Mouse (Mus musculus) CH12.LX (cell line): Measurements from ENCODE around the gene Phospho1. TPM values are rescaled to one million over a fixed set of nuclear protein-coding genes. Genes with fewer than 3 reads are reported as not detected.
A peak's percentile ranks its signal among the peaks of the same experiment; 100 is the strongest.

Experiments
- DNase-seq: peaks from one replicate; pipeline ENCODE4 v3.0.0-alpha.2; 2013; ENCODE audit errors: extremely low read depth
- H3K27ac ChIP-seq: 2 replicates; pipeline ENCODE4 v1.5.1; 2012; ENCODE audit warnings: low read depth, mild to moderate bottlenecking, control low read depth, moderate library complexity; ENCODE audit not compliant: insufficient read depth
- H3K27me3 ChIP-seq: replicated peaks from 2 replicates; pipeline ENCODE3; 2012; ENCODE audit warnings: inconsistent platforms
- H3K36me3 ChIP-seq, 2 experiments: replicated peaks in 1 of 2; 2 replicates each; pipeline versions ENCODE3 to v1.6.1; 2012; ENCODE audit warnings: inconsistent platforms in 1 of 2, low read length in 1 of 2, mild to moderate bottlenecking in 1 of 2, mixed read lengths in 1 of 2, moderate library complexity in 1 of 2; ENCODE audit not compliant: control insufficient read depth in 1 of 2, insufficient read depth in 1 of 2
- H3K4me1 ChIP-seq, 2 experiments: 2 replicates each; pipeline ENCODE4 v1.6.1; 2012; ENCODE audit warnings: inconsistent platforms in 1 of 2, moderate library complexity in 1 of 2; ENCODE audit not compliant: insufficient read depth in 2 of 2, control insufficient read depth in 1 of 2
- H3K4me2 ChIP-seq: 2 replicates; pipeline ENCODE4 v1.6.1; 2012; ENCODE audit warnings: low read depth, mild to moderate bottlenecking, control low read depth; ENCODE audit not compliant: poor library complexity, insufficient read depth, severe bottlenecking
- H3K4me3 ChIP-seq, 3 experiments: fragments of 150-350 bp in 1 of 3; sonication (generic) in 1 of 3; replicated peaks in 1 of 3; 2 replicates each; pipeline versions ENCODE3 to v1.5.1; 2011 to 2012; ENCODE audit warnings: low read depth in 2 of 3, low read length in 2 of 3, mild to moderate bottlenecking in 2 of 3, moderate library complexity in 2 of 3, control low read depth in 1 of 3, improper control_type of control experiment in 1 of 3, inconsistent platforms in 1 of 3, mixed read lengths in 1 of 3; ENCODE audit not compliant: poor library complexity in 1 of 3
- H3K79me2 ChIP-seq: replicated peaks from 2 replicates; pipeline ENCODE4 v1.6.1; 2012; ENCODE audit warnings: mild to moderate bottlenecking, moderate library complexity; ENCODE audit not compliant: control insufficient read depth, poor library complexity, insufficient read depth, severe bottlenecking; ENCODE audit errors: extremely low read depth
- H3K9ac ChIP-seq: 2 replicates; pipeline ENCODE4 v1.6.1; 2012; ENCODE audit warnings: low read depth, mild to moderate bottlenecking, control low read depth, moderate library complexity; ENCODE audit not compliant: insufficient read depth
- H3K9me3 ChIP-seq: replicated peaks from 2 replicates; pipeline ENCODE3; 2012; ENCODE audit warnings: low read length, inconsistent platforms, mixed read lengths
- CHD1 ChIP-seq: IDR thresholded peaks from 2 replicates; pipeline ENCODE4 v1.6.1; 2012; ENCODE audit warnings: low read depth, low read length, improper control_type of control experiment, inconsistent platforms
- CTCF ChIP-seq, 2 experiments: IDR thresholded peaks in 1 of 2; conservative IDR thresholded peaks in 1 of 2; 2 replicates each; pipeline ENCODE4 v1.5.1; 2011 to 2012; ENCODE audit warnings: low read depth in 2 of 2, low read length in 2 of 2, improper control_type of control experiment in 1 of 2, inconsistent platforms in 1 of 2, mild to moderate bottlenecking in 1 of 2, moderate library complexity in 1 of 2
- IRF4 ChIP-seq: IDR thresholded peaks from 2 replicates; pipeline ENCODE4 v1.6.1; 2014; ENCODE audit warnings: low read depth, mild to moderate bottlenecking, inconsistent platforms, low read length, improper control_type of control experiment
- JUN ChIP-seq: IDR thresholded peaks from 2 replicates; pipeline ENCODE4 v1.6.1; 2011; ENCODE audit warnings: low read depth, mild to moderate bottlenecking, low read length, improper control_type of control experiment, moderate library complexity; ENCODE audit not compliant: insufficient read depth
- JUND ChIP-seq: conservative IDR thresholded peaks from 2 replicates; pipeline ENCODE4 v1.6.1; 2011; ENCODE audit warnings: low read depth, low read length, improper control_type of control experiment
- MAX ChIP-seq: IDR thresholded peaks from 2 replicates; pipeline ENCODE4 v1.6.1; 2011; ENCODE audit warnings: low read length, improper control_type of control experiment
- MAZ ChIP-seq: IDR thresholded peaks from 2 replicates; pipeline ENCODE4 v1.6.1; 2012; ENCODE audit warnings: low read depth, mild to moderate bottlenecking, inconsistent platforms, low read length, improper control_type of control experiment, moderate library complexity
- NRF1 ChIP-seq: IDR thresholded peaks from 2 replicates; pipeline ENCODE4 v1.6.1; 2014; ENCODE audit warnings: low read depth, mild to moderate bottlenecking, inconsistent platforms, low read length, improper control_type of control experiment, moderate library complexity
- POLR2A ChIP-seq: IDR thresholded peaks from 2 replicates; pipeline ENCODE4 v1.6.1; 2011; ENCODE audit warnings: low read depth, mild to moderate bottlenecking, improper control_type of control experiment, low read length
- RAD21 ChIP-seq: IDR thresholded peaks from 2 replicates; pipeline ENCODE4 v1.6.1; 2011; ENCODE audit warnings: low read depth, mild to moderate bottlenecking, low read length, improper control_type of control experiment, moderate library complexity
- SIN3A ChIP-seq: IDR thresholded peaks from 2 replicates; pipeline ENCODE4 v1.6.1; 2012; ENCODE audit warnings: low read length, improper control_type of control experiment, inconsistent platforms
- USF1 ChIP-seq: IDR thresholded peaks from 2 replicates; pipeline ENCODE4 v1.6.1; 2014; ENCODE audit warnings: low read depth, mild to moderate bottlenecking, inconsistent platforms, low read length, improper control_type of control experiment
- USF2 ChIP-seq: conservative IDR thresholded peaks from 2 replicates; pipeline ENCODE4 v1.6.1; 2011; ENCODE audit warnings: low read depth, low read length, improper control_type of control experiment
- ZMIZ1 ChIP-seq: IDR thresholded peaks from 2 replicates; pipeline ENCODE4 v1.6.1; 2012; ENCODE audit warnings: low read depth, mild to moderate bottlenecking, inconsistent platforms, low read length, improper control_type of control experiment
- dilution Hi-C: fragments of 300-500 bp; cut with MboI; formaldehyde crosslinking; loops from 2 replicates; pipeline ENCODE4 v1.14.3; 2020; ENCODE audit warnings: low sequenced_read_pairs; ENCODE audit not compliant: extremely low pct_unique_long_range_greater_than_20kb, extremely low pct_ligation_motif_present
- in situ Hi-C: fragments of 300-500 bp; cut with MboI; formaldehyde crosslinking; loops from 3 replicates; pipeline ENCODE4 v1.14.3; 2019; ENCODE audit warnings: low sequenced_read_pairs, low pct_ligation_motif_present, low pct_unique_long_range_greater_than_20kb, mixed read lengths
- polyA plus RNA-seq: library from polyadenylated mRNA; unstranded; fragments of >175 nt; gene quantifications from 2 replicates; pipeline ENCODE4 v1.2.1, GENCODE M21; 2012; ENCODE audit warnings: low read depth; ENCODE audit not compliant: insufficient read length
- total RNA-seq, 2 experiments: library from RNA; depleted of rRNA; stranded (reverse); fragments of 300-350 nt in 1 of 2; fragments of >200 nt in 1 of 2; gene quantifications; 2 replicates each; pipeline ENCODE4 v1.2.3; 2012 to 2014

Gene Phospho1
- total and polyA plus RNA-seq, 3 experiments: 0.97 to 1.3 TPM; not detected in 1

DNA sequence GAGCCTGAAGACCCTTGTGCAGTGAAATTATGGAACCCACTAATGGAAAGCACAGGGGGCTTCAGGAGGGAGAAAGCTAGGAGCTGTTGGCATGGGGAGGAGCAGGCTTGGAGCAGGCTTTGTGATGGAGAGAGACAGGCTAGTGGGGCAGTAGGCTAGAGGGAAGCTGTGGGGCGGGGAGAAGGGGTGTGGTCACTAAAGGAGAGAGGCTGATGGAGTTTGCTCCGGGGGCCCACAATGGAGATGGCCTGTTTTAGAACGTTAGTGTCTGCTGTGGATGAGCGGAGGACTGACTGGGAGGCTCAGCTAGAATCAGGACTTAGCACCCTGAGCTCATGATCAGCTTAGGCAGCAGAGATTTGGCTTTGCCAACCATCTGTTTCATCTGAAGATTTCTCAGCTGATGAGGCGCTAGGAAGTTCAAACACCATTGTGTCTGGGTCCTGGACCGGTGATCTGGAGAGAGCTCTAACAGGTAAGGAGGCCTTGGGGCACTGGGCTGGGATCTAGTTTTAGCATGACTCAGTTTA is 19.2 kb downstream of the Phospho1 start:
- in situ Hi-C loops (no loop called here), dilution Hi-C loops (no loop called here)
- TF ChIP-seq IRF4 (no peak), JUN (no peak), POLR2A (0 out of 2 replicates have a peak, but pooled peaks have one; percentile 7), RAD21 (no peak), ZMIZ1 (0 out of 2 replicates have a peak, but pooled peaks have one; percentile 41), CHD1 (no peak; the same call in 1 of the 2 replicates)
- H3K4me1 ChIP-seq: peaks cover 35 to 62% of the 10 kb centered on the region in 2 experiments
- H3K27ac ChIP-seq: no peak overlapping the region
- H3K9me3 ChIP-seq: peaks cover 4% of the 10 kb centered on the region
- peak overlapping the region; percentile 67 to 98 (median 77) for H3K4me3 ChIP-seq
- H3K9ac ChIP-seq: peak overlapping the region; percentile 76; the same call in 1 of the 2 replicates
- no peak for DNase-seq
- H3K4me2 ChIP-seq: peak overlapping the region; percentile 59
- no peaks in the 10 kb centered on the region for H3K27me3 ChIP-seq
- H3K36me3 ChIP-seq: peaks cover 10 to 11% of the 10 kb centered on the region in 2 experiments
- H3K79me2 ChIP-seq: peaks cover 22% of the 10 kb centered on the region

DNA sequence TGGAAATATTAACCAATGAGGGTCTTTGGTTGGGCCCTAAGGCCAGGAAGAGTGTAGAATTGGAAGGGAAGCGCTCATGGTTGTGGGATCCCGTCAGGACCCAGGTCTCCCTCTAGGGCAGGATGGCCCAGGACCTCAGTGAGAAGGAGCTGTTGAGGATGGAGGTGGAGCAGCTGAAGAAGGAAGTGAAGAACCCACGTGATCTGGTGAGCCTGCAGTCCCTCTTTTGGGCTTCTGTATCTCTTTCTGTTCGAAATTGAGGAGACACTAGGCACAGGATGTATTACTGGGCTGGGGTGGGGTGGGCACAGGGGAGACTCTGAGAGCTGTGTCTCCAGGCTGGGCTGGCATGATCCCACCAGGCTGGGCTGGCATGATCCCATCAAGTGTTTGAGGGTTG is 20.6 kb downstream of the Phospho1 start:
- dilution Hi-C loops: no loop called here
- Histone ChIP-seq H3K9me3 (peaks cover 4% of the 10 kb centered on the region), H3K4me3 (no peak overlapping the region), H3K27ac (no peak overlapping the region), H3K79me2 (peaks cover 17% of the 10 kb centered on the region), H3K36me3 (peaks cover 10 to 11% of the 10 kb centered on the region in 2 experiments), H3K4me2 (peak overlapping the region; percentile 59; the same call in 1 of the 2 replicates), H3K27me3 (no peaks in the 10 kb centered on the region), H3K4me1 (peaks cover 33 to 49% of the 10 kb centered on the region in 2 experiments), H3K9ac (no peak overlapping the region)
- TF ChIP-seq CTCF (conservative IDR thresholded peaks at IDR 0.05 in 1 of 2, IDR thresholded peaks at IDR 0.05 in 1 of 2; ENCODE audit: low read depth in 2 of 2, low read length in 2 of 2) (no peak), USF1 (peak; percentile 73), MAX (no peak), SIN3A (no peak), MAZ (no peak), IRF4 (no peak), NRF1 (no peak), JUN (no peak), USF2 (peak; percentile 68), JUND (no peak)
- no peak for DNase-seq
- in situ Hi-C loops: no loop called here
